Mouse (Mus musculus): ENCODE results near the gene Nxn. TPM values are rescaled to one million over a fixed set of nuclear protein-coding genes. Genes with fewer than 3 reads are reported as not detected.

Nxn gene
- total RNA-seq, 2 experiments from 2014 or later, result 42.0 to 49.3 TPM

DNA sequence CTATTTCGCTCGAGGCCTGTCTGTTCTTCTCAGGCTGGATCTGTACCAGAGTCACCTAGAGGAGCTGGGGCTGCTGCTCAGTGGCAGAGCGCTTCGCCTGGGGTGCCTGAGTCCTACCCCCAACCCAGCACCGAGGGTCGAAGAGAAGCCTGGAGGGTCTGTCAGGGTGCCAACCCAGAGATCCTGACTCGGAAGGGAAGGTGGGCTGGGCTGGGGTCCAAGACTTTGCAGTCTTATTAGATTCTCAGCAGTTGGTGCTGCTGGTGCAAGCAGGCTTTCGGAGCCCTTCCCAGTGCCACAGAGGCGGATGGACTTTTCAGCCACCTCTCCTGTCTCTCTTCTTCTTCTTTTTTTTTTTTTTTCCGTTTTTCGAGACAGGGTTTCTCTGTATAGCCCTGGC lies 42.8 kb downstream of the Nxn start:
- DNase-seq, result no peak
- no peak for TF ChIP-seq CTCF (IDR thresholded peaks at IDR 0.05)
- intact Hi-C loops (cut with DNase I), result no loop called here
- no peak overlapping the region for H3K27ac ChIP-seq
- H3K4me3 ChIP-seq, result no peak overlapping the region

DNA sequence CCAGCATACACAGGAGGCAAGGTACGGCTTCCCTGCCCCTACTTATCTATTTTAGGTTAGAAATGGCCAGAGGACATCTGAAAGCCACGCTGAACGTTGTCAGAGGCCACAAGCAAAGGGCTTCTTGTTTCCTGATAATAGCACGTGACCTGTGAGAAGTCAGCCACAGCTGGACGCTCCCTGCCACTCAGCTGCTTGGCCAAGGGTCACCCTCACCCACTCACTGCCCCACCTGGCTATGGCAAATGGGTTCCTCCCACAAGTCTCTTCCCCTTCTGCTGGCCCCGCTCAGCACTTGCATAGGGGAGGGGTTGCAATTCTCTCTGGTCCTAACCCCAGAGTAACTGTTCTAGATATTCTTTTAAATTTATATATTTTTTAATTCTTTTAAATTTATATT lies 43.5 kb downstream of the Nxn start:
- no peak for DNase-seq
- intact Hi-C loops (cut with DNase I), result no loop called here
- no peak overlapping the region for H3K27ac ChIP-seq
- TF ChIP-seq CTCF (IDR thresholded peaks at IDR 0.05), result no peak
- H3K4me3 ChIP-seq, result no peak overlapping the region

DNA sequence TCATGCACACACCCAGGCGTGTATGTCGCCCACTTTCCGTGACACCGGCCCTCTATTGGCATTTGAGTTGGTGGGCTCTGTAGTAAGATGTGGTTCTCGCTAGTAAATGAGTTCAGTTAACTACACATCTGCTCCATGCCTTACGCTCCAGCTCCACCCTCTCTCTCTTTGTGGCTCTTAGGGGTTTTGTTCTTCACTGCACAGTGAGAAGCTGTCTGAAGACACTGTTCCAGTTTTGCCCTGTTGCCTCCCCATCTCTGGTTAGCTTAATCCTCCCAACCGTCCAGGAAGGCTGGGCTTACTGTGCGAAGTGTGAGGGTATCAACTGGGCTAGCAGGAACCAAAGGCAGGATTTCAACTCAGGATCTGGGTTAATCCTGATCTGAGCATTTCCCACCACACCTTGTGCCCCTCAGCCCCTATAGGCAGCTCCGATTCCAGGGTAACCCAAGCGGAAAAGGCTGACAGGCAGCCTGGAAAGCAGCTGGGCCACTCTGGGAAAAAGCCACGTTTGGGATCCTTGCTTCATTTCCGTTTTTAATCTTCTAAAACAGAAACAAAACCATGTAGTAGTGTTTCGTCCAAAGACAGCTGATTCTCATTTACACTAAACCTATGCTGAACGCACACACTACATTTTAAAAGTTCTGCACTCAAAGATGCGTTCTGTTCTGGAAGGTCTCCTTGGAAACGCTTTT lies 45.9 kb downstream of the Nxn start:
- no peak for TF ChIP-seq CTCF (IDR thresholded peaks at IDR 0.05)
- Histone ChIP-seq H3K4me3 (no peak overlapping the region), H3K27ac (peak overlapping the region; percentile 40; the same call in 1 of the 2 replicates)
- intact Hi-C loops (cut with DNase I), result no loop called here
- DNase-seq, result no peak

DNA sequence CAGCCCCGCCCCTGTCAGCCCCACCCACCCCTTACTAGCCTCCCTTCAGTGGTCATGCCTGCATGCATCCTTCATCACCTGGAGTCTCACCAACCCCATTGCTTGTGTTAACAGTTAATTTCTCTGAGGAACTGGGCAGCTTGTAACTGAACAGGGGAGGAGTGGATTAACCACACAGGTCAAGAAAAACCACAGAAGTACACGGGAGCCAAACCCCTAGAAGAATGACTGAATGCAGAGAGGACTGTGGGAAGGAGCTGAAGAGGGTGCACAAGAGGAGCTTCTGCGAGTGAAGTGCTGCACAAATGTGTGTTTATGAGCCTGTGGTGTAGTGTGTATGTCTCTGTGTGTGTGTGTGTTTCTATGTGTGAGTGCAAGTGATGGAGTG lies 47.3 kb downstream of the Nxn start:
- intact Hi-C loops (cut with DNase I), result no loop called here
- no peak for TF ChIP-seq CTCF (IDR thresholded peaks at IDR 0.05)
- Histone ChIP-seq H3K27ac (no peak overlapping the region), H3K4me3 (no peak overlapping the region)
- no peak for DNase-seq

DNA sequence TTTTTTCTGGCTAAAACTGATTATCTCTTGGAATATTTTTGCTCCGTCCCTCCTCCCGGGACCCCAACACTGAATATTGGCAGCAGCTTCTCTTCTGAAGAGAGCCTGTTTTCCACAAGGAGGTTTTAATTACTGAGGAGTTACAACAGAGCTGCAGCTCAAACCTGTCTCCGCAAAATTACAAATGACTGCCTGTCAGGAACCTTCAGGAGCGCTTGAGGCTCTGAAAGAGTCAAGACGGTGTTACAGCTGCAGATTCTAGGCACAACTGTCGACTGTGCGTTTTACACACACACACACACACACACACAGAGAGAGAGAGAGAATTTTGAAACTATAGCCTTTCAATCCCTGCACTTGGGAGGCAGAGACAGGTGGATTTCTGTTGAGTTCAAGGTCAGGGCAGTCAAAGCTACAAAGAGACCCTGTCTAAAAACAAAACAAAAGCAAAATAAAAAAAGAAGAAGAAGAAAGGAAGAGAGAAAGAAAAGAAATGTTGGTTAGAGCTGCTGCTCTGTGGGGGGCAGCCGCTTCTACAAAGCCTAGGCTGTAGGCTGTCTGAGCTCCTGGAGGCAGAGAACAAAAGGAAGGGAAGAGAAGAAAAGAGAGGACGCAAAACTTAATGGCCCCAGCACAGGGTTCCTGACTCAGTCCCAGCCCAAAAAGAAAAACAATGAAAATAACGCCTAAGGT lies 47.9 kb downstream of the Nxn start:
- Histone ChIP-seq H3K4me3 (no peak overlapping the region), H3K27ac (no peak overlapping the region)
- TF ChIP-seq CTCF (IDR thresholded peaks at IDR 0.05), result no peak
- DNase-seq, result no peak
- intact Hi-C loops (cut with DNase I), result no loop called here

DNA sequence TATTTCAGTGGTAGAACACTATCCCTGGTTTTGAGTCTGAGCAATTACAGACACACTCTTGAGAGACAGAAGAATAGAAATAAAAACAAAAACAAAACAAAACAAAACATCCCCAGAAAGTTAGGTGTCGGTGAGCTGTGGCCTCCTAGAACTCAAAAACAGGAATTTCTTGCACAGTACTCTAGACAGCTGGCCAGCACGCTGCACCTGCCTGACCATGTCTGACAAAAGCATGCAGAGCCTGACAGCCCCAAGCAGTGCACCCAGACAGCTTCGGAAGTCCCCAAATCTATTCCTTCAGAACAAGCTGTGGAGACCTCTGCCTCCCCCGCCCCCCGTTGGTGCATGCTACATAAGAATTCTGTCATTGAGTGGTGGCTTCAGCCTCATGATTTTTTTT lies 49.1 kb downstream of the Nxn start:
- intact Hi-C loops (cut with DNase I), result no loop called here
- no peak for TF ChIP-seq CTCF (IDR thresholded peaks at IDR 0.05)
- DNase-seq, result no peak
- Histone ChIP-seq H3K4me3 (no peak overlapping the region), H3K27ac (peak overlapping the region; percentile 68)

DNA sequence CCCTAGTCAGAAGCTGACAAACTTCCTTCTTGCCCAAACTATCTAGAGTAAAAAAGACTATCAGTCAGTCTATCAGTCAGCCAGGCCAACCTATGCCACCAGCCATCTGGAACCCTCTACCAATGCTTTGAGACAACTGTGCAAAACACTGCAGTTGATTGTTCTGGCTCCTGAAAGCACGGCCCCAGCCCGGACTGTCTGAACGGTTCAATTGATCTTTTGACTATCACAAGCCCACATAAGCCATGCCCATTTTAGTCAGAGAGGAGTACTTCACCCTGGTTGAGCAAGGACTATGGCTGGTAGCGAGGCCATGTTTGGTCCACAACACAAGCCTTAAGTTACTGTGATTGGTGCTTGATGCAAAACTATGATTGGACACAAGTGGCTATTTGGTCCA lies 51.4 kb downstream of the Nxn start:
- TF ChIP-seq CTCF (IDR thresholded peaks at IDR 0.05), result no peak
- DNase-seq, result no peak
- Histone ChIP-seq H3K27ac (no peak overlapping the region), H3K4me3 (no peak overlapping the region)
- intact Hi-C loops (cut with DNase I), result no loop called here

DNA sequence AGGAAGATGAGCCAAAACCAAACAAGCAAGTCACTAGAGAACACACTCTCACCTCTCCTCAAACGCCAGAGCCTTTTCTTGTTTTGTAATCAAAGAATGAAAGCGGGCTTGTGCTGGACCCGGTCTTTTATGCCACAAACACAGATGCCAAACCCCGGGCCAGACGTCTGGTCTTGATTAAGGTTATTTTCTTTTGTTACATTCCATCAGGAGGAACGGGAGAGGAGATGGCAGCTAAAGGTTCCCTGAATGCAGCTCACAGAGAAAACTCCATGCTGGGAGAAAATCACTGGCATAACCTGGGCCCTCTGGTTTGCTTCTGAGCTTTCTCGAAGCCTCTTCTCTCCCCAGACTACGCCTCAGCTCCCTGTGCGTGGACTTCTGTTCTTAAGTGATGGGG lies 55.9 kb downstream of the Nxn start:
- TF ChIP-seq CTCF (IDR thresholded peaks at IDR 0.05), result no peak
- H3K27ac ChIP-seq, result peak overlapping the region; percentile 49; the same call in 1 of the 2 replicates
- intact Hi-C loops (cut with DNase I), result no loop called here
- DNase-seq, result no peak
- H3K4me3 ChIP-seq, result no peak overlapping the region

DNA sequence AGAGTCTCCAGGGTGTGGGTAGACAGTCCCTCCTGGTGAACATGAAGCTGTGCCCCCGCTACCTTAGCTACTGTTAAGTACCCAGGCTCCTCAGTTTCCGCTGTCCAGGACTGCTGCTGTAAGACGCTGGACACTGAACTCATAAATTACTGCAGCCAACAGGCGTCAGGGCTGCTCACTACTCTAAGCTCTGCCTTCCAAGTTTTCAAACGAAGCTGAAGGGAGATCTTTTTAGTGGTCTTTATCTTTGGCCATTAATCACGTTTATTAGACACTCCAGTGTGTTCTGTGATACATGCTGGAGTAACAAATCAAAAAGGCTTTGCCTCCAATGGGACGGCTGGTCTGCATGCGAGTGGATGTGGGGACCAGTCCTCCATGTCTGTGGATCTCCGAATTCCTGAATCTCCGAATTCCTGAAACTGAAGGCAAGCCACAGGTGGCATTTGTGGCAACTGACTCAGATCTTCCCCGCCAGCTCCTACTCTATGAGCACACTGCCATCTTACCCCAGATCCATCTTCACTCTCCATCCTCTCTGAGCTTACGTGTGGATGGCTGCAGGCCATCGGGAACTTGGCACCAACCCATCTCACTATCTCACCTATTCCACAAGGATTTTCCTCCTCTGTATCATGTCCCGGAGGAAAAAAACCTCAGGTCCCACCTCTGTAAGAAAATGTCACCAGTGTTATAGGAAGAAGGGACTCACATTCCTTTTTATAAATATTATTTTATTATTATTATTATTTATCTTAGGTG lies 56.9 kb downstream of the Nxn start:
- no peak overlapping the region for H3K27ac ChIP-seq
- no peak for TF ChIP-seq CTCF (IDR thresholded peaks at IDR 0.05)
- intact Hi-C loops (cut with DNase I), result no loop called here
- DNase-seq, result no peak
- no peak overlapping the region for H3K4me3 ChIP-seq

DNA sequence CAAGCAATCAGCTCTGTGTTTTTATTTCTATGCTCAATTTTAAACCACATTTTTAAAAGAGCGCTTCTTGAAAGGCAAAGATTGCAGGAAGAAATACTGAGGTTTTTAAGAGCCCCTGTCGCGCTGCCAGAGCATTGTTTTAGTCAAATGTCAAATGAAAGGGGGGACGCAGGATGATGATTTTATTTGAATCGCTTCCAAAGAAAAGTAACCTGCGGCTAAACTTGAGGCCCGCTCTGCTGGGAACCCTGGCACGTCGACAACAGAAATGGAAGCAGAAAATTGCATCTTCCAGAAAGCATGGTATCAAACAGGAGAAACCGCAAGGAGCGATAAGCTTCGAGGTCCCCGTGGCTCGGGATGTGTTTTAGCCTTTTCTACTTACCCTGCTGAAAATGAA lies 57.8 kb downstream of the Nxn start:
- Histone ChIP-seq H3K4me3 (peak overlapping the region; percentile 24), H3K27ac (no peak overlapping the region)
- no peak for TF ChIP-seq CTCF (IDR thresholded peaks at IDR 0.05)

DNA sequence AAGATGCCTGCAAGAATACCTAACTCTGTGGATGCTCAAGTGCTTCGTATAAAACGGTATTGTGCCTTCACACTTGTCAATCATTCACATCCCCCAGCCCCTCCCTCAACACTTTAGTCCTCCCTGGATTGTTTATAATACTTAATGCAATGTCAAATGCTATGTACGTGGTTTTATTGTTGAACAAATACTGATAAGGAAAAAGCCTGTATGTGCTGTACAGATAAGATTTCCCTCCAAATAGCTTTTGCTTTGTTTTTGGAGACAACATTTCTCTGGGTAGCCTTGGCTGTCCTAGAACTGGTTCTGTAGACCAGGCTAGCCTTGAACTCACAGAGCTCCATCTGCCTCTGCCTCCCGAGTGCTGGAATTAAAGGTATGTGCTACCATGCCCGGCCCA lies 59.1 kb downstream of the Nxn start:
- Histone ChIP-seq H3K4me3 (no peak overlapping the region), H3K27ac (no peak overlapping the region)
- DNase-seq, result peak; percentile 5
- intact Hi-C loops (cut with DNase I), result no loop called here
- TF ChIP-seq CTCF (IDR thresholded peaks at IDR 0.05), result no peak

More for the DNA sequence above, 57.8 kb downstream of the Nxn start:
- intact Hi-C loops (cut with DNase I), result no loop called here
- peak; percentile 13 for DNase-seq

DNA sequence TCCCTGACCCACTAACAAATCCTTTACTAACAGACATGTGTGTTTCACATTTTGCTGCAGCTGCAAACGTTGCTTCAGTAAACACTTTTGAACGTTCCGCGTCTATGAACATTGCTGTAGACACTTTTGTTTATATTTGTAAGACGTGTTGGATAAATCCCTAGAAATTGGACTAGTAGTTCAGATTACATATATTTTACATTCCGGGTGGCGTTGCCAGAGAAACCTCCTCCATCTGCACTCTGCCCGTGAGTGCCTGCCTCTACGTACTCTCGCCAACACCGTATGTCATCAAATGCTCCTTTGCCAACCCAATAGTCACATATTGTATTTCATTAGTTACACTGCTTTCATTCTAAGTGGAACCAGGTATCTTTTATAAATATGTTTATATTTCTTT lies 59.8 kb downstream of the Nxn start:
- intact Hi-C loops (cut with DNase I), result no loop called here
- no peak for DNase-seq

DNA sequence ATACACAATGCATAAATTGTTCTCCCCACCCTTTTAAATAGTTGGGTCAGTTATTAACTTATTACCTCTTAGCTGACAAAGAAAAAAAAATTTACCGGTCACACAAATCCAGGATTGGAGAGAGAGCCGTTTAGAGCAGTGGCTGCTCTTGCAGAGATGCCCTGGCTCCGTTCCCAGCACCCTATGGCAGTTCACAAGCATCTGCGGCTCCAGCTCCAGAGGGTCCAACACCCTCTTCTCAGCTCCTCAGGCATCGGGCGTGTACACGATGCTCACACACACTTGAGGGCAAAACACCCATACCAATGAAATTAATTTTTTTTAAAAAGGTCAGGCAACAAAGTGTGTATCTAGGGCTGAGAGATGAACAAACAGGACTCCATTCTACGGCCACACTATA lies 60.3 kb downstream of the Nxn start:
- no peak overlapping the region for H3K4me3 ChIP-seq
- intact Hi-C loops (cut with DNase I), result no loop called here

More for the DNA sequence above, 59.8 kb downstream of the Nxn start:
- Histone ChIP-seq H3K4me3 (no peak overlapping the region), H3K27ac (no peak overlapping the region)
- no peak for TF ChIP-seq CTCF (IDR thresholded peaks at IDR 0.05)

More for the DNA sequence above, 60.3 kb downstream of the Nxn start:
- no peak for DNase-seq
- no peak for TF ChIP-seq CTCF (IDR thresholded peaks at IDR 0.05)
- no peak overlapping the region for H3K27ac ChIP-seq

Measured in gastrocnemius, adult 2 months (tissue).